Mouse (Mus musculus) cortical plate, adult 2 months (tissue): Measurements from ENCODE around the gene Sit1. TPM values are rescaled to one million over a fixed set of nuclear protein-coding genes. Genes with fewer than 3 reads are reported as not detected.

Experiments
- H3K27ac ChIP-seq: fragments of 200-500 bp; 2 replicates; pipeline ENCODE4 v1.5.1; 2012; ENCODE audit warnings: low read length, control low read depth, inconsistent platforms; ENCODE audit not compliant: insufficient read depth
- H3K4me1 ChIP-seq: fragments of 200-500 bp; 2 replicates; pipeline ENCODE4 v1.6.1; 2011; ENCODE audit warnings: low read length; ENCODE audit not compliant: control insufficient read depth, insufficient read depth
- H3K4me3 ChIP-seq: fragments of 200-500 bp; 2 replicates; pipeline ENCODE4 v1.5.1; 2011; ENCODE audit warnings: mild to moderate bottlenecking, low read length, control low read depth; ENCODE audit not compliant: insufficient read depth
- CTCF ChIP-seq: fragments of 200-500 bp; IDR thresholded peaks from 2 replicates; pipeline ENCODE4 v1.5.1; 2011; ENCODE audit warnings: mild to moderate bottlenecking, control low read depth, low read length; ENCODE audit not compliant: insufficient read depth; ENCODE audit errors: extremely low read depth
- POLR2A ChIP-seq: fragments of 200-500 bp; IDR thresholded peaks from 2 replicates; pipeline ENCODE4 v1.6.1; 2011; ENCODE audit warnings: mild to moderate bottlenecking, low read length, control low read depth; ENCODE audit not compliant: insufficient read depth; ENCODE audit errors: extremely low read depth
- polyA plus RNA-seq: library from polyadenylated mRNA; depleted of rRNA; stranded (reverse); fragments of >200 nt; gene quantifications from 2 replicates; pipeline ENCODE4 v1.2.3, GENCODE M21; 2012

Sit1 gene
- polyA plus RNA-seq, 1 experiment = not detected

DNA sequence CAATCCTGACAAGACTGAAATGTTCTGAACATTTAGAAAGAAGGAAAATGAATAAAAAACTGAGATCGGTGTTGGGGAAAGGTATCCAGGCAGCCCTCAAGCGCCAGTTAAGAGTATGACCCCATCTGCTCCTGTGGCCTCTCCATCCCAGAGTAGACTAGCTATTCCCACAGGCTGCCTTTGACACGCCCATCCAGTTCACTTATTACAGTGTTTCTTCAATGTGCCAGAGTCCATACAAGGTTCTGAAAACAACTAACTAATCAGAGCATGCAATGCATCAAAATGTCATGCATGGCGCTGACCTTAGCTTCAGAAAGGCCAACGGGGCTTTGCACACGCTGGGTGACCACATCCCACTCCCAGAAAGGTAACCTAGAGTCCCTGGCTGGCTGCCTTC is 20.0 kb upstream of the Sit1 start:
- H3K4me1 ChIP-seq = no peaks in the 10 kb centered on the region
- no peak overlapping the region for H3K4me3 ChIP-seq
- no peak for TF ChIP-seq CTCF
- no peak for TF ChIP-seq POLR2A
- no peak overlapping the region for H3K27ac ChIP-seq

DNA sequence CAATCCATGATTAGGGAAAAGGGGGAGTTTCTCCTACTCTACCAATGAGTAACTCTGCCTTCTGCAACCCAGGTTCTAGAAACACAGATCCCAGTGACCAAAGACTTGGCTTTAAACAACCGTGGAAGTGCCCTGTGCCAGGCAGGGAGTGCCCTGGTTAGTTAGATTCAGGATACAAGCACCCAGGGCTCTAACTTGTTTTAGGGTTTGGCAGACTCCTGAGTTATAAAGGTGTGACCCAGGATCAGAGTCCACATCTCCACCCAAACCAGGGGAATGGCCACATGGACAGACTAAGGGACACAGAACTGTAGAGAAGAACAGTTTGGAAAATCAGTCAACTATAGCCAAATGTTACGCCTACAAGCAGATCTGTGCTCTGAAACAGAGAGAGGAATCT is 19.5 kb upstream of the Sit1 start:
- Histone ChIP-seq H3K4me1 (no peaks in the 10 kb centered on the region), H3K4me3 (no peak overlapping the region), H3K27ac (no peak overlapping the region)
- no peak for TF ChIP-seq POLR2A
- no peak for TF ChIP-seq CTCF

DNA sequence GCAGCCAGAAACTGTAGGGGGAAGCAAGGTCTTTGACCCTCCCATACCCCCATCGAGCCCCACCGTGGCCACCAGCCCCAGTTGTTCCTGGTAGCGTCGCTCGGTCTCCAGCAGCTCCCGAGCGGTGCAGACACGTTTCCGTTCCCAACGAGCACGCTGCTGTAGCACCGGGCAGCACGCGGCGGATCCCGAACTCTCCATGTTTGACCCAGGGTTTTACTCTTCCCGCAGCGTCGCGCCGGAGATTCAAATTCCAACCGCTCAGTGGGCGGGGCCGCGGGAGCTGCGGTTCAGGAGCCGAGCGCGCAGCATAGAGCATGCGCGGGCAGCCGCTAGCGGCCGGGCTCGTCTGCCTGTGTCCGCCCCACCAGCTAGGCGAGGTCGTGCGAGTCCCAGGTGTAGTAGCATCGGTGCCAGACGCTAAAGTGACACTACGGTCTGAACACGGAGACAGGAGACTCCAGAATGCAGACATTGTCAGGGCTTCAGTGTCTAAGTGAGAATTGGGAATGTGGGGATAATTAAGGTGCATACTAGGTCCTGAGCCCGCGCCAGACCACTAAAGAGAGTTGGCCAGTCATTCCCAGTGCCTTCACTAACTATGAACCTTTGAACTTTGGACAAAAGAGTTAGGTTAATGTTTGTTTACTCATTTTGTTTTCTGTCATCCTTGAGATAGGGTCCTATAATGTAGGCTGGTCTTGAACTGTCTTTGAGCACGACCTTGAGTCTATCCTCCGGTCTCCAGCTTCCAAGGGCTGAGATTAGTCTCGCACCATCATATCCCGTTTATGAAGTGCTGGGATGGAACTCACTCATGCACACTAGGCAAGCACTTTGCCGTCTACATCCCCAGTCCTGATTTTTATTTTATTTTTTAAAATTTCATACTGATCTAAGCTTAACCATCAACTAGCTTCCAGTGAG is 16.1 kb upstream of the Sit1 start, which contains the start of gene Arhgef39:
Gene Arhgef39, minus strand, starts transcription at position 289 of the 927 bp plus-strand sequence.
- no peaks in the 10 kb centered on the region for H3K4me1 ChIP-seq
- TF ChIP-seq CTCF (no peak), POLR2A (0 out of 2 replicates have a peak, but pooled peaks have one; percentile 49)
- H3K27ac ChIP-seq = no peak within 1 kb of the TSS
- H3K4me3 ChIP-seq = peak within 1 kb of the TSS; percentile 42

DNA sequence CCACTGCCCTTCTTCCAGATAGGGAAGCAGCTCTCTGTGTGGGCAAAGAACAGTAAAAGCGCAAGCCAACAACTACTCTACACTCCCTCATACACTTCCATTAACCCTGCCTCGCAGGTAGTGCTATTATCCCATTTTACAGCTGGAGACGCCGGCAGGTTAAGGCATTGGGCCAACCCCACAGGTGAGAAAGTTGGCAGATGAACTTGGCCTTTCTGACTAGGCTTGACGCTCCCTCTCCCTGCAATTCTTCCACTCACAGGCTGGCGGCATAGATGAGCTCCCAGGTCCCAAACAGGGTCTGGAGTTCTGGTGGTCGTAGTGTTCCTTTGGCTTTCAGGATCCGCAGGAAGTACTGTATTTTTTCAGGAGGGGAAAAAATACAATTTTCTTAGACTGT is 15.4 kb upstream of the Sit1 start:
- TF ChIP-seq CTCF (0 out of 2 replicates have a peak, but pooled peaks have one; percentile 4), POLR2A (no peak)
- Histone ChIP-seq H3K4me1 (no peaks in the 10 kb centered on the region), H3K27ac (no peak overlapping the region), H3K4me3 (peak overlapping the region; percentile 42; the same call in 1 of the 2 replicates)

GRCm38 (mm10) chr4:43497946-43498345 is 14.4 kb upstream of the Sit1 start:
- Histone ChIP-seq H3K4me3 (no peak overlapping the region), H3K27ac (no peak overlapping the region)
- TF ChIP-seq POLR2A (no peak), CTCF (no peak)

GRCm38 (mm10) chr4:43497405-43497804 is 13.9 kb upstream of the Sit1 start:
- H3K4me1 ChIP-seq = no peaks in the 10 kb centered on the region
- no peak overlapping the region for H3K4me3 ChIP-seq
- TF ChIP-seq CTCF (no peak), POLR2A (no peak)
- H3K27ac ChIP-seq = no peak overlapping the region

More at GRCm38 (mm10) chr4:43497946-43498345, 14.4 kb upstream of the Sit1 start:
- no peaks in the 10 kb centered on the region for H3K4me1 ChIP-seq

DNA sequence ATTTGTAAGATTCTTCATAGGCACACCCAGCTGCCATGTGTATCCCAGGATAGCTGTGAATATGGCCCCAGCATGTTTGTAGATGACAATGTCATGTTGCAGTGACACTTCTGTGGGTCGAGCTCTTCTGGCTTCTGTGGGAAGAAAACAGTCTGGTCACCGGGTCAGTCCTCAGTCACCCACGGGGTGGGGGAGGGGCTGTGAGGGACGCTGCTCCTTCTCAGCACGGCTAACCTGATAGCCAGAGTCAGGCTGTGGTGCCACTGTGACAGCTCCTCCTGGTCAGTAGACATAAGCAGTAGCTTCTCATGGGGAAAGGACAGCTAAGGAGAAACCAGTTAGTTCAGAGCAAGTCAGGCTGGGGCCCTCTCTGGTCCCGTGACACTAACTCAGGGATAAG is 13.1 kb upstream of the Sit1 start:
- TF ChIP-seq POLR2A (no peak), CTCF (no peak)
- H3K4me1 ChIP-seq = no peaks in the 10 kb centered on the region
- H3K27ac ChIP-seq = no peak overlapping the region
- H3K4me3 ChIP-seq = no peak overlapping the region

GRCm38 (mm10) chr4:43493846-43494240 is 10.3 kb upstream of the Sit1 start:
- H3K4me3 ChIP-seq = peak overlapping the region; percentile 80
- H3K27ac ChIP-seq = no peak overlapping the region
- TF ChIP-seq CTCF (no peak), POLR2A (no peak)
- no peaks in the 10 kb centered on the region for H3K4me1 ChIP-seq

DNA sequence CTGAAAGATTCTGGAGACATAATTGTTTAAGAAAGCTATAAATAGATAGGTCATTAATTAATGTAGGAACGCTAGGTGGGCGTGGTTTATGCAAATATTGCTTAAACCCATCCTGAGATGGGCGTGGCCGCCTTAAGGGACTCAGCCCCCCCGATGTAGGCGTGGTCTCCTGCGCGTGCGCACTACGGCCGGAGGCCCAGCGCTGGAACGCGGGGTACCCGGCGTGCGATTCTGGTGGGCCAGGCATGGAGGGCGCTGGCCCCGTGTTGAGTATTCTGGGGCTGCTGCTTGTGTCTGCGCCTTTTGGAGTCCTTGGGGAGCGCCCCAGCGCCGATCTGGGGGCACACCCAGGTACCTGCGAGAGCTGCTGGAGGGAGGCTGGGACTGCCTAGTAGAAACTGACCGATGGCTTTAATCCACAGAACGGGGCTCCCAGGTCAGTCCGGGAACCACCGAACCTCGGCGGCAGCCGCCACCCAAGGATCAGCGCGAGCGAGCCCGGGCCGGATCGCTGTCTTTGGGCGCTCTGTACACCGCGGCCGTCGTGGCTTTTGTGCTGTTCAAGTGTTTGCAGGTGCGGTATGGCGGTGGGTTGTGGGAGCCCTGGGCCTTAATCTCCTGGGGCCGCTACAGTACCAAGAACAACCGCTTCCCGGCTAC is 9.8 kb upstream of the Sit1 start:
- Histone ChIP-seq H3K4me3 (peak overlapping the region; percentile 80), H3K27ac (peak overlapping the region; percentile 25; the same call in 1 of the 2 replicates), H3K4me1 (no peaks in the 10 kb centered on the region)
- TF ChIP-seq CTCF = no peak
- TF ChIP-seq POLR2A = peak; percentile 96
